Mouse (Mus musculus) liver, embryonic 14.5 days (tissue): ENCODE data around the gene Smoc2. TPM values are rescaled to one million over a fixed set of nuclear protein-coding genes. Genes with fewer than 3 reads are reported as not detected.

Experiments used
- ATAC-seq: fragments of 200-750 bp; cut with Nextera tagmentation; 2 replicates; pipeline ENCODE4 v1.8.0; 2017; ENCODE audit warnings: moderate number of reproducible peaks, mild to moderate bottlenecking, moderate library complexity; ENCODE audit not compliant: insufficient read depth
- DNase-seq, 3 experiments: peaks; one replicate each; pipeline ENCODE4 v3.0.0-alpha.2; 2012 to 2013; ENCODE audit warnings: low read depth in 3 of 3, low spot score in 3 of 3
- H3K27ac ChIP-seq: fragments of 300-500 bp; sonication (generic); 2 replicates; pipeline ENCODE4 v1.5.1; 2014; ENCODE audit warnings: moderate library complexity, mild to moderate bottlenecking, control low read depth, inconsistent platforms
- H3K27me3 ChIP-seq: fragments of 300-500 bp; sonication (generic); 2 replicates; pipeline ENCODE4 v1.6.1; 2014; ENCODE audit warnings: mild to moderate bottlenecking, low read length, moderate library complexity; ENCODE audit not compliant: control insufficient read depth, insufficient read depth
- H3K36me3 ChIP-seq: fragments of 300-500 bp; sonication (generic); replicated peaks from 2 replicates; pipeline ENCODE4 v1.6.1; 2014; ENCODE audit warnings: low read depth; ENCODE audit not compliant: control insufficient read depth, insufficient read depth
- H3K4me1 ChIP-seq, 2 experiments: fragments of 200-500 bp in 1 of 2; fragments of 300-500 bp in 1 of 2; sonication (generic) in 1 of 2; replicated peaks; 2 replicates each; pipeline ENCODE4 v1.6.1; 2012 to 2014; ENCODE audit warnings: antibody characterized with exemption in 1 of 2, inconsistent platforms in 1 of 2, low read length in 1 of 2; ENCODE audit not compliant: control insufficient read depth in 2 of 2, insufficient read depth in 2 of 2
- H3K4me2 ChIP-seq: fragments of 300-500 bp; sonication (generic); 2 replicates; pipeline ENCODE4 v1.6.1; 2014; ENCODE audit warnings: low read depth, mild to moderate bottlenecking, control low read depth, moderate library complexity
- H3K4me3 ChIP-seq, 2 experiments: fragments of 200-500 bp in 1 of 2; fragments of 300-500 bp in 1 of 2; sonication (generic) in 1 of 2; 2 replicates each; pipeline ENCODE4 v1.5.1; 2012 to 2014; ENCODE audit warnings: low read depth in 2 of 2, low read length in 2 of 2, mild to moderate bottlenecking in 2 of 2, control low read depth in 1 of 2, inconsistent platforms in 1 of 2, moderate library complexity in 1 of 2; ENCODE audit not compliant: insufficient read depth in 1 of 2
- H3K9ac ChIP-seq: fragments of 300-500 bp; sonication (generic); replicated peaks from 2 replicates; pipeline ENCODE4 v1.6.1; 2014; ENCODE audit warnings: mild to moderate bottlenecking, control low read depth, moderate library complexity
- H3K9me3 ChIP-seq: fragments of 300-500 bp; sonication (generic); 2 replicates; pipeline ENCODE4 v1.6.1; 2016; ENCODE audit warnings: low read length, mixed read lengths; ENCODE audit not compliant: control insufficient read depth
- CTCF ChIP-seq: IDR thresholded peaks from 2 replicates; pipeline ENCODE4 v1.5.1; 2016; ENCODE audit warnings: antibody characterized with exemption, low read depth, control low read depth
- EP300 ChIP-seq: IDR thresholded peaks from 2 replicates; pipeline ENCODE4 v1.6.1; 2016; ENCODE audit warnings: antibody characterized with exemption, low read depth
- WGBS: fragments of 180-500 bp; shearing (Covaris S2); extraction: QIAGEN DNeasy Blood & Tissue Kit; methylation state at CpG from one replicate; pipeline ENCODE4 v1.1.7; 2014; ENCODE audit not compliant: insufficient replicate concordance; 5-methylcytosine and 5-hydroxymethylcytosine counted together
- polyA plus RNA-seq, 2 experiments: library from polyadenylated mRNA; depleted of rRNA in 1 of 2; stranded (reverse) in 1 of 2; unstranded in 1 of 2; fragments of >200 nt; fragmentation: Nextera tagmentation in 1 of 2; extraction: Ambion mirVana in 1 of 2; gene quantifications; 2 replicates each; pipeline versions ENCODE4 v1.2.1 to v1.2.3; 2012 to 2014

Smoc2 gene
- polyA plus RNA-seq, 2 experiments = 2.4 to 3.8 TPM

DNA sequence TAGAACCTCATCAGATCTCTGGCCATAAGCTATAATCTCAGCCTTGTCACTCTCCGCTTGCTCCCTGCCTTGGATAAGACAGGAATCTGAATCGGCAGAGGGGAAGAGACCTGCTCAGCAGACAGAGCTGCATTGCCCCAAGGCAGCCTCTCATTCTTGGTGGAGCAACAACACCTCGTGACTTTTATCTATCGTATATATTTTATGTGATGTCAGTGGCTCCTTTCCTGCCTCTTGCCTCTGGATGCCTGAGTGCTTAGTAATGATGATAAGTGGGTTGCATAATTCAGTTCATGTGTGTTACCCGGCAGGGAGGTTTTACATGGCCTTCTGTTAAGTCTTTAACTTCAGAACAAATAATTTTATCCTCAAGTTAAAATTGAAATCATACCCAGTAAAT, 128.6 kb downstream of the Smoc2 start:
- H3K36me3 ChIP-seq = no peaks in the 10 kb centered on the region
- TF ChIP-seq EP300 (no peak), CTCF (no peak)
- H3K4me3 ChIP-seq = no peak overlapping the region
- WGBS = 50% methylated on average over 5 of the region's 5 CpGs
- no peak overlapping the region for H3K27ac ChIP-seq
- ATAC-seq (no peak), DNase-seq (no peak)
- no peak overlapping the region for H3K4me2 ChIP-seq
- no peak overlapping the region for H3K9ac ChIP-seq
- H3K9me3 ChIP-seq = no peaks in the 10 kb centered on the region
- H3K4me1 ChIP-seq = no peaks in the 10 kb centered on the region
- no peaks in the 10 kb centered on the region for H3K27me3 ChIP-seq

DNA sequence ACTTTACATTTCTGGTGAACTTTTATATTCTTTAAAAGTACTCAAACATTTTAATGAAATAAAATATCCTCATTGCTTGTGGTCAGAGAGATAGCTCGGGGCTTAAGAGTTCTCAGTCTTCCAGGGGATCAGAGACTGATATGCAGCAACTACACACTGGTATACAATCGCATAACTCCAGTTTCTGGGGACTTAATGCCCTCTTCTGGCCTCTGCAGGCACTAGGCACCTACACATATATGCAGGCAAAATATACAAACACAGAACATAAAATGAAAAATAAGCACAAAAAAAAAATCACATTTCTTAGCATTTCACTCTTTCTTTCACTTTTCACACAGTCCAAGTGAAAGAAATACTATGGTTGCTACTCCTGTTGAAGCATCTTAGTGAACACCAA, 133.2 kb downstream of the Smoc2 start:
- no peak overlapping the region for H3K4me3 ChIP-seq
- WGBS = 44% methylated on average over 2 of the region's 2 CpGs
- H3K9me3 ChIP-seq = no peaks in the 10 kb centered on the region
- H3K27ac ChIP-seq = no peak overlapping the region
- H3K9ac ChIP-seq = no peak overlapping the region
- no peaks in the 10 kb centered on the region for H3K4me1 ChIP-seq
- no peak overlapping the region for H3K4me2 ChIP-seq
- H3K27me3 ChIP-seq = no peaks in the 10 kb centered on the region
- H3K36me3 ChIP-seq = no peaks in the 10 kb centered on the region
- TF ChIP-seq EP300 (no peak), CTCF (peak; percentile 4; the same call in 1 of the 2 replicates)
- DNase-seq (no peak), ATAC-seq (no peak)

DNA sequence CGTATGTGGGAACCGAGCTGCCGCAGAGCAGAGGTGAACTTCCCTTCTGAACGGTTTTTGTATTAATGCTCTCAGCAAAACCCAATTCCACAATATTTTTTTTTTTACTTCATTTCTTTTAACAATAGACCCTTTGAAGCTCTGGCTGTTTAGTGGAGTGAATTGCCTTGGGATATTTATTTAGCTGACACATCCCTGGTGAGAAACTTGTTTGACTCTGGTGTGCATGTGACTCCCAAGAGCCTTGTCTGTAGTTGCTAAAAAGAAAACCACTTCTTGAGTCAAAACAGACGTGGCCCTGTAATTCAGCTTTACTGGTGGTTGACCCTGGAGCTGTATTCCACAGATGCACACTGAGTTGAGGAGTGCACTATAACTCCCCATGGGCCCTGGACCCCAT, 135.2 kb downstream of the Smoc2 start:
- no peaks in the 10 kb centered on the region for H3K9me3 ChIP-seq
- no peaks in the 10 kb centered on the region for H3K27me3 ChIP-seq
- 63% methylated on average over 5 of the region's 5 CpGs for WGBS
- no peak overlapping the region for H3K27ac ChIP-seq
- no peak overlapping the region for H3K4me3 ChIP-seq
- H3K4me1 ChIP-seq = no peaks in the 10 kb centered on the region
- no peak overlapping the region for H3K4me2 ChIP-seq
- DNase-seq (no peak), ATAC-seq (no peak)
- TF ChIP-seq EP300 = no peak
- no peak for TF ChIP-seq CTCF
- H3K9ac ChIP-seq = no peak overlapping the region
- H3K36me3 ChIP-seq = no peaks in the 10 kb centered on the region

DNA sequence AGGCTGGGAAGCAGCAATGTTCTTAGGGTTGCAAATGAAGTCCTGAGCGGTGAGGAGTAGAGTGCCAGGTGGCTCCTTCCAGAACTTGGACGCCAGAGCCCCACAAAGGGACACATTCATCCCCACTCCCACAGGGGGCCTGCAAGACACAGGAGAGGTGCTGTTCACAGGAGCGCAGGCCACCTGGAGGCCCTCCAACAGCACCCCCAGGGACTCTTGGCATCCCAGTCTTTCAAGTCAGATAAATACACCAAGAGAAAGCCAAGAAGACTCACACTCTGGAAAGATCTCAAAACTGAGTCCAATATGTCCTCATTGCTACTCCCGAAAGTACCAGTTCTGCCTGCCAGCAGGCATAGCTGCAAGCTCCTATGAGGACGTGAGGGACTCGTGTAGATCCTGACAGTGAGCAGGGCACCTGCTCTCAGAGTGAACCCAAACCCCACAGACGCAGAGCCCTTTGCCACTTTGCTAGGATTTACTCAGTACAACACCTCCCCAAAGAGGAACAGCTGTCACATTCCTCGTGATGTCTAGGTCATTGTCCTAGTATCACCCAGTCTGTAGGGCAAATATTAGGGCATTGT, 141.2 kb downstream of the Smoc2 start:
- no peaks in the 10 kb centered on the region for H3K27me3 ChIP-seq
- H3K36me3 ChIP-seq = no peaks in the 10 kb centered on the region
- DNase-seq (no peak), ATAC-seq (no peak)
- no peak for TF ChIP-seq EP300
- no peak overlapping the region for H3K27ac ChIP-seq
- H3K4me2 ChIP-seq = no peak overlapping the region
- WGBS = 29% methylated on average over 8 of the region's 8 CpGs
- H3K4me1 ChIP-seq = no peaks in the 10 kb centered on the region
- H3K9me3 ChIP-seq = no peaks in the 10 kb centered on the region
- no peak overlapping the region for H3K4me3 ChIP-seq
- H3K9ac ChIP-seq = no peak overlapping the region

DNA sequence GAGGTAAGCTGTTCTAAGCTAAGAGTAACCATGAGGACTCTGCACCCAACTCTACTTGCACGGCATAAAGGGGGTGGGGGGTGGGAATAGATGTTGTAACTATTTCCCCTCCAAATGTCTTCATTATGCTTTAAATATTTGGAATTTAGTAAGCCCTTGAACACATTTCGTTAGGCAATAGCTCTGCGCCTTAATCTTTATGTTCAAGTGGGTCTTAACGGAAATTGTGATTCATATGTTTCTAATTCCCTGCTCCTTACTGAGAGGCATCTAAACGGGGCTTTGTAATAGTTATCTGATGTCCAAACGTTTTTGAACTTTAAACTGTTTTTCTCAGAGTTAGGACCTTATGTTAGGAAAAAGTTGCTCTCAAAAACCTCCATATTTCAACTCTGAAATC, 147.2 kb downstream of the Smoc2 start:
- TF ChIP-seq EP300 (no peak), CTCF (no peak)
- no peak for DNase-seq
- H3K36me3 ChIP-seq = no peaks in the 10 kb centered on the region
- no peak for ATAC-seq
- H3K27me3 ChIP-seq = no peaks in the 10 kb centered on the region
- no peak overlapping the region for H3K4me3 ChIP-seq
- 48% methylated on average over 6 of the region's 6 CpGs for WGBS
- H3K9me3 ChIP-seq = no peaks in the 10 kb centered on the region
- no peaks in the 10 kb centered on the region for H3K4me1 ChIP-seq
- H3K4me2 ChIP-seq = no peak overlapping the region
- H3K27ac ChIP-seq = no peak overlapping the region
- H3K9ac ChIP-seq = no peak overlapping the region
